Mouse (Mus musculus): Measurements from ENCODE around the gene Syndig1. TPM values are rescaled to one million over a fixed set of nuclear protein-coding genes. Genes with fewer than 3 reads are reported as not detected.

Gene Syndig1
- polyA plus RNA-seq, 1 experiment from 2014 or later, result 4.7 TPM

- Histone ChIP-seq H3K4me3 (no peak overlapping the region), H3K9ac (no peak overlapping the region), H3K4me2 (no peak overlapping the region), H3K9me3 (no peaks in the 10 kb centered on the region), H3K4me1 (no peaks in the 10 kb centered on the region), H3K27ac (no peak overlapping the region), H3K27me3 (no peaks in the 10 kb centered on the region), H3K36me3 (no peaks in the 10 kb centered on the region)
- ATAC-seq (ENCODE audit: borderline replicate concordance, extremely low read depth, low FRiP score, low TSS enrichment), result no peak
- 68% methylated on average over 2 of the region's 2 CpGs for WGBS
Measured at GRCm38 (mm10) chr2:149931111-149931510, 102.1 kb downstream of the Syndig1 start.

- no peak for ATAC-seq (ENCODE audit: borderline replicate concordance, extremely low read depth, low FRiP score, low TSS enrichment)
- Histone ChIP-seq H3K27me3 (no peaks in the 10 kb centered on the region), H3K9me3 (no peaks in the 10 kb centered on the region)
Measured at GRCm38 (mm10) chr2:149932095-149932494, 103.1 kb downstream of the Syndig1 start.

GRCm38 (mm10) chr2:149933247-149933898, 104.4 kb downstream of the Syndig1 start:
- Histone ChIP-seq H3K27ac (no peak overlapping the region), H3K9ac (no peak overlapping the region), H3K4me2 (no peak overlapping the region), H3K36me3 (no peaks in the 10 kb centered on the region), H3K27me3 (no peaks in the 10 kb centered on the region), H3K4me3 (no peak overlapping the region), H3K4me1 (no peaks in the 10 kb centered on the region), H3K9me3 (no peaks in the 10 kb centered on the region)
- peak; percentile 71; the same call in 1 of the 2 replicates for ATAC-seq (ENCODE audit: borderline replicate concordance, extremely low read depth, low FRiP score, low TSS enrichment)
- 65% methylated on average over 1 of the region's 2 CpGs for WGBS

More at GRCm38 (mm10) chr2:149932095-149932494, 103.1 kb downstream of the Syndig1 start:
- no peak overlapping the region for H3K27ac ChIP-seq
- no peaks in the 10 kb centered on the region for H3K4me1 ChIP-seq
- no peak overlapping the region for H3K9ac ChIP-seq
- no peak overlapping the region for H3K4me3 ChIP-seq
- H3K36me3 ChIP-seq, result no peaks in the 10 kb centered on the region
- H3K4me2 ChIP-seq, result no peak overlapping the region

GRCm38 (mm10) chr2:149934139-149934538, 105.1 kb downstream of the Syndig1 start:
- no peaks in the 10 kb centered on the region for H3K27me3 ChIP-seq
- H3K4me3 ChIP-seq, result no peak overlapping the region
- H3K27ac ChIP-seq, result no peak overlapping the region
- no peaks in the 10 kb centered on the region for H3K36me3 ChIP-seq
- H3K4me2 ChIP-seq, result no peak overlapping the region
- WGBS, result 63% methylated on average over 4 of the region's 4 CpGs
- no peaks in the 10 kb centered on the region for H3K4me1 ChIP-seq
- no peak for ATAC-seq (ENCODE audit: borderline replicate concordance, extremely low read depth, low FRiP score, low TSS enrichment)
- no peak overlapping the region for H3K9ac ChIP-seq
- H3K9me3 ChIP-seq, result no peaks in the 10 kb centered on the region

GRCm38 (mm10) chr2:149938829-149939228, 109.8 kb downstream of the Syndig1 start:
- no peak overlapping the region for H3K4me3 ChIP-seq

GRCm38 (mm10) chr2:149939586-149939985, 110.6 kb downstream of the Syndig1 start:
- Histone ChIP-seq H3K27me3 (no peaks in the 10 kb centered on the region), H3K36me3 (no peaks in the 10 kb centered on the region), H3K9ac (no peak overlapping the region), H3K27ac (no peak overlapping the region), H3K9me3 (no peaks in the 10 kb centered on the region), H3K4me3 (no peak overlapping the region), H3K4me1 (no peaks in the 10 kb centered on the region), H3K4me2 (no peak overlapping the region)
- WGBS, result 52% methylated on average over 2 of the region's 2 CpGs
- ATAC-seq (ENCODE audit: borderline replicate concordance, extremely low read depth, low FRiP score, low TSS enrichment), result no peak

More at GRCm38 (mm10) chr2:149938829-149939228, 109.8 kb downstream of the Syndig1 start:
- no peaks in the 10 kb centered on the region for H3K36me3 ChIP-seq
- no peaks in the 10 kb centered on the region for H3K4me1 ChIP-seq
- no peak for ATAC-seq (ENCODE audit: borderline replicate concordance, extremely low read depth, low FRiP score, low TSS enrichment)
- no peaks in the 10 kb centered on the region for H3K27me3 ChIP-seq
- no peak overlapping the region for H3K27ac ChIP-seq
- H3K9ac ChIP-seq, result no peak overlapping the region
- no peaks in the 10 kb centered on the region for H3K9me3 ChIP-seq
- 56% methylated on average over 4 of the region's 4 CpGs for WGBS
- H3K4me2 ChIP-seq, result no peak overlapping the region

- ATAC-seq (ENCODE audit: borderline replicate concordance, extremely low read depth, low FRiP score, low TSS enrichment), result no peak
- no peaks in the 10 kb centered on the region for H3K36me3 ChIP-seq
- H3K4me2 ChIP-seq, result no peak overlapping the region
- H3K27me3 ChIP-seq, result no peaks in the 10 kb centered on the region
- 83% methylated on average over 4 of the region's 4 CpGs for WGBS
- H3K9ac ChIP-seq, result no peak overlapping the region
- no peaks in the 10 kb centered on the region for H3K4me1 ChIP-seq
- H3K27ac ChIP-seq, result no peak overlapping the region
- H3K4me3 ChIP-seq, result no peak overlapping the region
- no peaks in the 10 kb centered on the region for H3K9me3 ChIP-seq
Measured at GRCm38 (mm10) chr2:149950641-149951040, 121.6 kb downstream of the Syndig1 start.

- H3K4me1 ChIP-seq, result no peaks in the 10 kb centered on the region
- 83% methylated on average over 4 of the region's 4 CpGs for WGBS
- ATAC-seq (ENCODE audit: borderline replicate concordance, extremely low read depth, low FRiP score, low TSS enrichment), result no peak
- H3K9ac ChIP-seq, result no peak overlapping the region
- H3K27ac ChIP-seq, result no peak overlapping the region
- H3K27me3 ChIP-seq, result no peaks in the 10 kb centered on the region
- no peak overlapping the region for H3K4me2 ChIP-seq
- H3K36me3 ChIP-seq, result no peaks in the 10 kb centered on the region
- no peaks in the 10 kb centered on the region for H3K9me3 ChIP-seq
- H3K4me3 ChIP-seq, result no peak overlapping the region
Measured at GRCm38 (mm10) chr2:149971014-149971413, 142.0 kb downstream of the Syndig1 start.

- Histone ChIP-seq H3K9ac (no peak overlapping the region), H3K4me1 (no peaks in the 10 kb centered on the region), H3K4me2 (no peak overlapping the region), H3K4me3 (no peak overlapping the region), H3K9me3 (no peaks in the 10 kb centered on the region), H3K27me3 (no peaks in the 10 kb centered on the region), H3K27ac (no peak overlapping the region), H3K36me3 (no peaks in the 10 kb centered on the region)
- 17% methylated on average over 6 of the region's 6 CpGs for WGBS
- ATAC-seq (ENCODE audit: borderline replicate concordance, extremely low read depth, low FRiP score, low TSS enrichment), result peak; percentile 64; the same call in 1 of the 2 replicates
Measured at GRCm38 (mm10) chr2:149973583-149973982, 144.6 kb downstream of the Syndig1 start.

GRCm38 (mm10) chr2:149980419-149980818, 151.4 kb downstream of the Syndig1 start:
- H3K9ac ChIP-seq, result no peak overlapping the region
- no peaks in the 10 kb centered on the region for H3K4me1 ChIP-seq
- no peaks in the 10 kb centered on the region for H3K27me3 ChIP-seq
- H3K27ac ChIP-seq, result no peak overlapping the region
- ATAC-seq (ENCODE audit: borderline replicate concordance, extremely low read depth, low FRiP score, low TSS enrichment), result no peak
- H3K4me3 ChIP-seq, result no peak overlapping the region
- H3K36me3 ChIP-seq, result no peaks in the 10 kb centered on the region
- WGBS, result 68% methylated on average over 1 of the region's 1 CpGs
- no peak overlapping the region for H3K4me2 ChIP-seq
- H3K9me3 ChIP-seq, result no peaks in the 10 kb centered on the region

GRCm38 (mm10) chr2:149982466-149982865, 153.5 kb downstream of the Syndig1 start:
- Histone ChIP-seq H3K4me3 (no peak overlapping the region), H3K9ac (no peak overlapping the region), H3K36me3 (no peaks in the 10 kb centered on the region), H3K4me1 (no peaks in the 10 kb centered on the region), H3K9me3 (no peaks in the 10 kb centered on the region), H3K27ac (no peak overlapping the region), H3K27me3 (no peaks in the 10 kb centered on the region), H3K4me2 (no peak overlapping the region)
- ATAC-seq (ENCODE audit: borderline replicate concordance, extremely low read depth, low FRiP score, low TSS enrichment), result no peak

- H3K27ac ChIP-seq, result no peak overlapping the region
- no peaks in the 10 kb centered on the region for H3K27me3 ChIP-seq
- H3K36me3 ChIP-seq, result no peaks in the 10 kb centered on the region
- ATAC-seq (ENCODE audit: borderline replicate concordance, extremely low read depth, low FRiP score, low TSS enrichment), result no peak
- no peaks in the 10 kb centered on the region for H3K9me3 ChIP-seq
- H3K4me2 ChIP-seq, result no peak overlapping the region
- 47% methylated on average over 1 of the region's 1 CpGs for WGBS
- H3K4me3 ChIP-seq, result no peak overlapping the region
- no peaks in the 10 kb centered on the region for H3K4me1 ChIP-seq
- no peak overlapping the region for H3K9ac ChIP-seq
Measured at GRCm38 (mm10) chr2:149983107-149983506, 154.1 kb downstream of the Syndig1 start.

GRCm38 (mm10) chr2:149987610-149988009, 158.6 kb downstream of the Syndig1 start:
- H3K9me3 ChIP-seq, result no peaks in the 10 kb centered on the region
- no peak overlapping the region for H3K27ac ChIP-seq
- no peak overlapping the region for H3K4me2 ChIP-seq
- ATAC-seq (ENCODE audit: borderline replicate concordance, extremely low read depth, low FRiP score, low TSS enrichment), result no peak
- H3K36me3 ChIP-seq, result no peaks in the 10 kb centered on the region
- no peaks in the 10 kb centered on the region for H3K4me1 ChIP-seq
- H3K4me3 ChIP-seq, result no peak overlapping the region
- no peak overlapping the region for H3K9ac ChIP-seq
- no peaks in the 10 kb centered on the region for H3K27me3 ChIP-seq

Data from lung, embryonic 15.5 days (tissue).